Mouse (Mus musculus): ENCODE measurements around the gene Gria2. TPM values are rescaled to one million over a fixed set of nuclear protein-coding genes. Genes with fewer than 3 reads are reported as not detected.

The Gria2 gene
- polyA plus RNA-seq, 1 experiment from 2014 or later = 211 TPM

DNA sequence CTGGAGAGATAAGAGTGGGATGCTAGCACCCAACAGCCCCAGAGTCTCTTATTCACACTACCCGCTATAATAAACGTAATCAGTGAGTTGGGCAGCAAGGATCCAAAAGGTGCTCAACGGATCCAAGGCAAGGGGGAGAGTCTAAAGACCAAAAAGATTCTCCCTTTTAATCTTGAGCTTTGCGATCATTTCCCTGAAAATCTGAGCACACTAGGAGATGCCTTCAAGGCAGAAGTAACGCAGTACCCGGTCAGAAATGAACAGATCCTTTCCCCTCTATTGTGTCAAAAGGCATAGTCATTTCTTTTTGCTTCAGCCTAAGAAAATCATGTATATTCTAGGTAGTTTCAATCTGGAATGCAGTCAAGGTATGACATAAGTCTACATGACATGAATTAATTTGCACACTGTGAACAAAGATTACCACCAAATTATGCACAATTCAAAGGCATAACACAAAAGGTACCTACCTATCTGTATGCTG, 766 bp downstream of the Gria2 start:
- H3K4me1 ChIP-seq = peaks cover 16% of the 10 kb centered on the region
- peak; percentile 4; the same call in 1 of the 2 replicates for ATAC-seq (ENCODE audit: low FRiP score)
- H3K27ac ChIP-seq (replicated peaks) = peak overlapping the region; percentile 96
- H3K36me3 ChIP-seq = no peaks in the 10 kb centered on the region
- peak overlapping the region; percentile 57 for H3K4me3 ChIP-seq (replicated peaks)
- H3K27me3 ChIP-seq (replicated peaks) = no peaks in the 10 kb centered on the region
- H3K9me3 ChIP-seq (replicated peaks) = no peaks in the 10 kb centered on the region
- WGBS = 8% methylated on average over 6 of the region's 6 CpGs
- peak overlapping the region; percentile 80 for H3K9ac ChIP-seq (replicated peaks)
- H3K4me2 ChIP-seq = peak overlapping the region; percentile 61

DNA sequence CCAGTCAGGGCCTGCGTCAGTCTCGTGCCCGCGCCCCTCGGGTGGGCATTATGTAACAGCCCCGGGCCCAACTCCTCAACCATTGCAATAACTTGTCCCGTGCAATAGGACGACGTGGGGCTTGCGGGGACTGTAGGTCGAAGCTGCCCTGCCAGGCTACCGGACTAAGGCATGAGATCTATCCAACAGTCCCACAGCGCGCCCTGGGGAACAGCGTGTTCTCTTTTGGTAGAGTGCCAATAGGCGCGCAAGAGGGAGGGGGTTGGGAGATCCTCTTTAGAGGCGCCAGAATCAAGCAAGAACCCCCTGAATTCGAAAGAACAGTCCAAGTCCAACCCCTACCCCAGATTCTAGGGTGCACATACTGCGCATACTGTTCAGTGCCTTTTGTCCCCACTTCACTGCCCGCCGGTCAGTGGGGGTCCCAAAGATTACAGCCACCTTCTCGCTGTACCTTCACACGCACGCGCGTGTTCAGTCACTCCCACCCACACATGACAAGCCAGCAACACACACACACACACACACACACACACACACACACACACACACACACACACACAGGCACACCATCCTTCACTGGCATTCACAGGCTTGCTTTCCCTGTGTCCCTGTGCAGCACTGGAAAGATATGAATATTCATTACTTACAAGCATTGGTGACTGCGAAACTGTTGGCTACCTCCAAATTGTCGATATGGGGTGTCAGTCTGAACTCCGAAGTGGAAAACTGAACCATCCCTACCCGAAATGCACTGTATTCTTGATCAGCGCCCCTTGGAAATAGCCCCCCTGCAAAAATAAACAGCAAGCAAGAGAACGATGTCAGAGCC, 1.4 kb downstream of the Gria2 start:
- WGBS = 1% methylated on average over 32 of the region's 33 CpGs
- H3K27me3 ChIP-seq (replicated peaks) = no peaks in the 10 kb centered on the region
- no peaks in the 10 kb centered on the region for H3K9me3 ChIP-seq (replicated peaks)
- peak; percentile 48 for ATAC-seq (ENCODE audit: low FRiP score)
- peak overlapping the region; percentile 80 for H3K9ac ChIP-seq (replicated peaks)
- H3K27ac ChIP-seq (replicated peaks) = peak overlapping the region; percentile 96
- peak overlapping the region; percentile 61 for H3K4me2 ChIP-seq
- peaks cover 16% of the 10 kb centered on the region for H3K4me1 ChIP-seq
- no peaks in the 10 kb centered on the region for H3K36me3 ChIP-seq
- H3K4me3 ChIP-seq (replicated peaks) = peak overlapping the region; percentile 57

DNA sequence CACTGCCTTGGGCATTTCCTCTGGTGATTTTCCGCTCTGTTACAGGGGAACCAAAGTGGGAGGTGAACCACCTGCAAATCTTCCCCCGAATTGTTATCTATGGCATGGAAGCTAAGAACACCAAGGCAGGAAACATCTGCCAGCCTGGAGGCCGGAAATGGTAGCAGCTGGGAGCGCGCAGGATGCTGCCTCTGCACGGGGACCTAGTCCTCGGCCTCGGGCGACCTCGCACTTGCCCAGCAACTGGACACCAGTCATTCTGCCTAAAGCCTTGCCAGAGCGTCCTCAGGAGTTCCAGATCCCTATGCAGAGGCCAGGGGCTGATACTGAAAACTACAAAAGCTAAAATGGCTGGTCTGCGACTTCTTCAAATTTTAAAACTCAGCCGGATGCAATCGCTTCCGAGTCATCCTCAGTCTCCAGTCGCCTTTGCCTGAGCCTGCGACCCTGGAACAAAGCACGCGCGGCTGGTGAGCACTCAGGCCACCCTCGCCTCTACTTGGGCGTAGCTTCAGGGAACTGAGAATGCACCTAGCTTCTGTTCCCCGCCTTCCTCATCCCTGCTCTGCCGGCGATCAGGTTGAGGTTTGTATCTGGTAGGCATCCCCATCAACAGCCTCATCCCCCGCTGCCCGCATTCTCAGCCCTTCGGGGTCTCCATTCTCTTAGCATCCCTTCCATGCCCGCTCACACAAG, 2.2 kb downstream of the Gria2 start:
- peak overlapping the region; percentile 96 for H3K27ac ChIP-seq (replicated peaks)
- peak; percentile 11 for ATAC-seq (ENCODE audit: low FRiP score)
- no peaks in the 10 kb centered on the region for H3K36me3 ChIP-seq
- H3K9me3 ChIP-seq (replicated peaks) = no peaks in the 10 kb centered on the region
- 1% methylated on average over 29 of the region's 29 CpGs for WGBS
- no peaks in the 10 kb centered on the region for H3K27me3 ChIP-seq (replicated peaks)
- peak overlapping the region; percentile 57 for H3K4me3 ChIP-seq (replicated peaks)
- H3K9ac ChIP-seq (replicated peaks) = peak overlapping the region; percentile 80
- H3K4me2 ChIP-seq = peak overlapping the region; percentile 61
- peaks cover 16% of the 10 kb centered on the region for H3K4me1 ChIP-seq

DNA sequence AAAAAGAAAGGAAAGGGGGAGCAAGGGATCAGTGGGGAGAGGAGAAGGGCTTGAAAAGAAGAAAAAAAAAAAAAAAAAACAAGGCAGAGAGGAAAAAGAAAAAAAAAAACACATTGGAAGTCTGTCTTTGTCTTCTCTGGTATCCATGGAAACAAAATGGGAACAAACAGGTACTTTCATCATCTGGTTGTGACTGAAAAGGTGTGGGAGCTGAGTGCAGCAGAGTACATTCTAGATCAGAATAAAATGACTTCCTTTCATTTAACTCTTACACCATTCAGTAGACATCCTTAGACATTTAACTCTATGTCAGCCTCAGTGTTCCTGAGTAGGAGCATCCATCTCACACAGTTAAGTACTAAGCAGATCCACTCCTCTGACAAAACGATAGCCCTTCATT, 4.7 kb downstream of the Gria2 start:
- 73% methylated on average over 1 of the region's 1 CpGs for WGBS
- Histone ChIP-seq H3K27me3 (replicated peaks) (no peaks in the 10 kb centered on the region), H3K4me2 (peak overlapping the region; percentile 61), H3K9me3 (replicated peaks) (no peaks in the 10 kb centered on the region), H3K9ac (replicated peaks) (no peak overlapping the region), H3K4me3 (replicated peaks) (peak overlapping the region; percentile 57; the same call in 1 of the 2 replicates), H3K36me3 (no peaks in the 10 kb centered on the region), H3K27ac (replicated peaks) (no peak overlapping the region), H3K4me1 (peaks cover 11% of the 10 kb centered on the region)
- ATAC-seq (ENCODE audit: low FRiP score) = no peak

DNA sequence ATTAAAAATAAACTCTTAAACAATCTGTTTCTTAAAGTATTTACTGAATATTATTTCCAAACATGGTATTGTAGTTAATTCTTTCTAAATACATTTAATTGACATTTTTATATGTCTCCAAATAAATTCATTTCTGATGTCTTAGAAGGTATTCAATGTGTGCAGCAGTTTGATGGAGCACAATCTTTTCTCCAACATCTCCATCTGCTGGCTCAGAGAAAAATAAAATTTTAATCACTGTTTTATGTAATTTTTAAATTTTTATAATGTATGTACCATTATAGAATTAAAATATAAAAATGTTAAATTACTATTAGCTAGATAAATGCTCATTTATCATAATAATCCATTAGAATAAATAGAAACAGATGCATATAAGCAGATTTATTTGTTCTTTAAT, 5.9 kb downstream of the Gria2 start:
- Histone ChIP-seq H3K4me2 (no peak overlapping the region), H3K4me3 (replicated peaks) (no peak overlapping the region), H3K4me1 (peaks cover 11% of the 10 kb centered on the region), H3K9ac (replicated peaks) (no peak overlapping the region), H3K36me3 (no peaks in the 10 kb centered on the region), H3K27ac (replicated peaks) (no peak overlapping the region), H3K27me3 (replicated peaks) (no peaks in the 10 kb centered on the region), H3K9me3 (replicated peaks) (no peaks in the 10 kb centered on the region)
- ATAC-seq (ENCODE audit: low FRiP score) = no peak

DNA sequence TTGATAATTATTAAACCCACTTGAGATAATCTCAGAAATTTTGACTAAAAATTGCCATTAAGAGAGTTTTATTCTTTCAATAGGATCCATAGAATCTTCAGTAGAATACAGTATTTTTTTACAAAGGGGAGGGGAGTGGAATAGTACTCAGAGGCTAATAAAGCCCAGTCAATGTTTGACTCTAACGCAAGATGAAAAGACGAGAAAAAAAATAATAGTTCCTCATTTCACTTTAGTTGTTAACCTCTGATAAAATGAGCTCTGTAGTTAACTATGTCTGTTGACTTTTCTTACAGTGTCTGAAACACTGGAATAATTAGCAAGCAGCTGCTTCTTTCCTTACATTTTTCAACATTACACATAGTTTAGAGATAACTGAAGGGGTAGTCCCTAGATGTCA, 7.4 kb downstream of the Gria2 start:
- H3K9ac ChIP-seq (replicated peaks) = no peak overlapping the region
- no peaks in the 10 kb centered on the region for H3K9me3 ChIP-seq (replicated peaks)
- peaks cover 11% of the 10 kb centered on the region for H3K4me1 ChIP-seq
- ATAC-seq (ENCODE audit: low FRiP score) = no peak
- no peak overlapping the region for H3K27ac ChIP-seq (replicated peaks)
- H3K4me3 ChIP-seq (replicated peaks) = no peak overlapping the region
- H3K27me3 ChIP-seq (replicated peaks) = no peaks in the 10 kb centered on the region
- no peak overlapping the region; the same call in 1 of the 2 replicates for H3K4me2 ChIP-seq
- 85% methylated on average over 2 of the region's 2 CpGs for WGBS
- H3K36me3 ChIP-seq = no peaks in the 10 kb centered on the region

DNA sequence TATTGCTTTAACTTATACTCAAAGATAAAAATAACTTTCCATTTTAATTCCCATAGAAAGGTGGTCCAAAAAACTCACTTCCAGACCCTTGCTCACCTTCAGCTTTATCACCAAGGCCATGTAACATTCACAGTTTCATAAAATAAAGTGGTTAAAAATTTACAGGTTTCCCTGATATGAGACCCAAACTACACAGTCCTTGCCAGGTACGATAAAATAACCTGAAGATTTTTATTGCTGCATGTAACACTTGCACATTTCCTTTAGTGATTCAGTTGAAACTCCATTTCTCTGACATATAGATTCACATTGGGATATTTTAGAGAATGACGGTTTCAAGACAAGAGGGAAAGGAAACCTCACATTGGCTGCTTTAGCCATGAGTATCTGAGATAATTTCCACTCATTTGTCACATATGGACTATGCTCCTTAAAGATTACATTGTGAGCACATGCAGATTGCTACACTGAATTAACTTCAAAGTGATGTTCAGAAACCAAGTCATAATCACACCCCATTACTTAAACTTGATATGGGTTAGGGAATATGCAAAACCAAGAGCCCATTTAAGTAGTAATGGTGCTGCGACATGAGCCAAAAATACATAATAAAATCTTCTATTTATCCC, 15.4 kb downstream of the Gria2 start:
- H3K4me1 ChIP-seq = 0 out of 2 replicates have a peak, but pooled peaks cover 5% of the 10 kb centered on the region
- no peak overlapping the region for H3K27ac ChIP-seq (replicated peaks)
- H3K4me2 ChIP-seq = no peak overlapping the region
- peak; percentile 67 for ATAC-seq (ENCODE audit: low FRiP score)
- H3K9me3 ChIP-seq (replicated peaks) = no peaks in the 10 kb centered on the region
- no peak overlapping the region for H3K9ac ChIP-seq (replicated peaks)
- no peak overlapping the region for H3K4me3 ChIP-seq (replicated peaks)
- no peaks in the 10 kb centered on the region for H3K36me3 ChIP-seq
- H3K27me3 ChIP-seq (replicated peaks) = no peaks in the 10 kb centered on the region
- WGBS = 55% methylated on average over 3 of the region's 3 CpGs

DNA sequence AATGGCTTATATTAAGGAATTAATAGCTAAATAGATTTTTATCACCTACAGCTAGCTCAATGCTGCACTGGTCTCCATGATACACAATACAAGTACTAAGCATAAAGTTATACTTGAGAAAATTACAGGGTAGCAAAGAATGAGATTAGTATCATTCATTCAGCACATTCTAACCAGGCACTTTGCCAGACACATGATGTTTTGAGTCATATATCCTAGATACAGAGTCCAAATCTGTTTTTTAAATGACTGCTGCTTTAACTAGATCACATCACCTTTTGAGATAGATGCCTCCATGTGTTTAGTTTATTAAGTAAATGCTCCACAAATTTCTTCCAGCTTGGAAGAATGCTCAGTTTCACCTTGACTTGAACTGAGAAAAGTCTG, 21.5 kb downstream of the Gria2 start:
- Histone ChIP-seq H3K4me1 (peaks cover 5% of the 10 kb centered on the region; the same call in 1 of the 2 replicates), H3K27ac (replicated peaks) (no peak overlapping the region), H3K4me3 (replicated peaks) (no peak overlapping the region), H3K9ac (replicated peaks) (no peak overlapping the region), H3K36me3 (no peaks in the 10 kb centered on the region), H3K9me3 (replicated peaks) (no peaks in the 10 kb centered on the region), H3K4me2 (no peak overlapping the region), H3K27me3 (replicated peaks) (no peaks in the 10 kb centered on the region)
- no peak for ATAC-seq (ENCODE audit: low FRiP score)

DNA sequence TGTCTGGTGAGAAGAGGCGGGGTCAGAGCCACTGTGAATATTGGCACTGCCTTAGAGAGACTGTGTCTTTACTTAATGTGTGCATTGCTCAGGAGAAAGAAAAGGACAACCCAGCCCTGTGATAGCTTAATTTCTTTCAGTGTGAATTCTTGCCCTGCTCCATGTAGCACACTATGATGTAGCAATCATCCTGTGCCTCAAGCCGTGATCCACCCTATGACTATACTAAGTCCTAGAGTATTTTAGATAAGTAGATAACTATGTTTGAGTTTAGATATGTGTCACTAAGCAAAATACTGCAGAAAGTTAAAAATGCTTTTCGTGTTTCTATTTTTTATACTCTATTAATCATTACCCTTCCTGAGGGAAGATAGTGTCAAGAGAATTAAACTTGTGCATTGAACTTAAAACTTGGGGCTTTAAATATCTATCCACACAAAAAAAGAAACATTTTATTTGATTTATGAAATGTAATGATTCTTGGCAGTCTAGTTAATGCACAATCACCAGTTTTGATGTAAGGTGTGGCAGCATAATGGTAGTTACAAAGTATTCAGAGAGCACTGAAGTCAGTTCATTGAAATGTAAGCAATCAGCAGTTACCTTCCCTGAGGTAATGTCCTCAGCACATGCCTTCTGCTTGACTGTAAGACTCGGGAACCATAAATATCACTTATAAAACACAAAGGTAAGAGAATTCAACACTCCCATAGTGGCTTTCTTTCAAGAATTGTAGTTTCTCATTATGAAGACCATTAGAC, 22.1 kb downstream of the Gria2 start:
- whole genome bisulfite sequencing = 82% methylated on average over 4 of the region's 4 CpGs
- Histone ChIP-seq H3K27ac (replicated peaks) (no peak overlapping the region), H3K4me1 (peaks cover 5% of the 10 kb centered on the region; the same call in 1 of the 2 replicates), H3K9ac (replicated peaks) (no peak overlapping the region), H3K27me3 (replicated peaks) (no peaks in the 10 kb centered on the region), H3K36me3 (no peaks in the 10 kb centered on the region), H3K4me2 (no peak overlapping the region), H3K9me3 (replicated peaks) (no peaks in the 10 kb centered on the region), H3K4me3 (replicated peaks) (no peak overlapping the region)
- ATAC-seq (ENCODE audit: low FRiP score) = no peak

DNA sequence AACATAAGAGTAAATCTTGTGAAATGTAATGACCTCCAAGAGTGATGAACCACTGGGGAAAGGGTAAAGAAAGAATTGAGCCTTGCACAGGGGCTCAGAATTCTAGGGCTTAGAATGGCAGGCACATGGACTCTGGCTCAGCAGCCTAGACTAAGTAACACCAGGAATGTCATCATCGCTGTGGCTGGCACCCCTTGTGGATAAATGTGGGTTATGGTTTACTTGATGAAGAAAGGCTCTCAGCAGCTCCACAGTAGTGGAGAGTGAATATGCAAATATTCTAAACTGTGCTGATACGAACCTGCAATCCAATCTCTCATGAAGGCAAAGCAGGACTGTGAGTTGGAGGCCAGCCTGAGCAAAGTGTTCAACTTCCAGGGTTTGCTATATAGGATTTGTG, 26.0 kb downstream of the Gria2 start:
- no peak for ATAC-seq (ENCODE audit: low FRiP score)
- 68% methylated on average over 2 of the region's 2 CpGs for WGBS
- H3K4me2 ChIP-seq = no peak overlapping the region
- H3K36me3 ChIP-seq = no peaks in the 10 kb centered on the region
- H3K27me3 ChIP-seq (replicated peaks) = no peaks in the 10 kb centered on the region
- no peaks in the 10 kb centered on the region for H3K9me3 ChIP-seq (replicated peaks)
- H3K27ac ChIP-seq (replicated peaks) = no peak overlapping the region
- H3K4me3 ChIP-seq (replicated peaks) = no peak overlapping the region
- H3K4me1 ChIP-seq = peaks cover 2% of the 10 kb centered on the region; the same call in 1 of the 2 replicates
- H3K9ac ChIP-seq (replicated peaks) = no peak overlapping the region

DNA sequence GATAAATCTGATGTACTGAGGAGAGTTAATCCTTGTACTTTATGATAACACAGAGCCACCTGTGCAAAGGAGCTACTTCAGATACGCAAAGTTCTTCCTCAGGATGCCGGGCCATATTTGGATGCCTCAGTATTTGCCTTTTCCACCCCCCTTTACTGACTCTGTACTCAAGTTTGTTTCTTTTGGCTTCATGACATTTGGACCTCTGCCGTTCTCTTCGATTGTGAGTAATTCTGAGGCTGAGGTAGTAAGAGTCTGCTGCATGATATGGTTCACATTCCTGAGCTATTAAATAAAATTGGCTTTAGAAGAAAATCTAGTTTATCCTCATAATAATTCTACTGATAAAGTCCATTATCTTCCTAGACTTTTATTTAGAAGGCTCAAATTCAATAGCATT, 26.7 kb downstream of the Gria2 start:
- WGBS = 91% methylated on average over 4 of the region's 4 CpGs

More for the DNA sequence above, 26.7 kb downstream of the Gria2 start:
- Histone ChIP-seq H3K36me3 (no peaks in the 10 kb centered on the region), H3K4me3 (replicated peaks) (no peak overlapping the region), H3K4me2 (no peak overlapping the region), H3K9ac (replicated peaks) (no peak overlapping the region), H3K4me1 (peaks cover 2% of the 10 kb centered on the region; the same call in 1 of the 2 replicates), H3K9me3 (replicated peaks) (no peaks in the 10 kb centered on the region), H3K27ac (replicated peaks) (no peak overlapping the region), H3K27me3 (replicated peaks) (no peaks in the 10 kb centered on the region)
- no peak for ATAC-seq (ENCODE audit: low FRiP score)

Measured in neural tube, embryonic 15.5 days (tissue).